8 mouse cellular contexts compared by ENCODE assay signal in genomic region chr11:116280751-116281663, GRCm38 (mm10). TPM values are rescaled to one million over a fixed set of nuclear protein-coding genes. Genes with fewer than 3 reads are reported as not detected.
DNase-seq lines count a peak whose midpoint lies in the region; ATAC-seq lines count a peak whose summit lies in the region.

Gene Galr2 (plus strand): TSS chr11:116280939.

- H3K4me1 ChIP-seq in kidney, embryonic 16.5 days (ENCODE audit: insufficient read depth, low read length): peaks cover 22% of the 10 kb centered on the region
- peaks cover 27% of the 10 kb centered on the region for H3K4me1 ChIP-seq in intestine, embryonic 16.5 days (ENCODE audit: control insufficient read depth, insufficient read depth, low read length)

- H3K36me3 ChIP-seq in kidney, embryonic 16.5 days (ENCODE audit: insufficient read depth, low read length): no peaks in the 10 kb centered on the region
- no peaks in the 10 kb centered on the region for H3K36me3 ChIP-seq in intestine, embryonic 16.5 days (ENCODE audit: control insufficient read depth, insufficient read depth, low read length)

- H3K4me2 ChIP-seq in kidney, embryonic 16.5 days (replicated peaks; ENCODE audit: low read depth, low read length): peak within 1 kb of the TSS; percentile 51
- peak within 1 kb of the TSS; percentile 56 for H3K4me2 ChIP-seq in intestine, embryonic 16.5 days (ENCODE audit: low read depth, low read length)

- 5% methylated on average over 48 of the region's 48 CpGs for WGBS in kidney, embryonic 16.5 days
- WGBS in intestine, embryonic 16.5 days: 8% methylated on average over 48 of the region's 48 CpGs

- H3K27me3 ChIP-seq in kidney, embryonic 16.5 days (ENCODE audit: insufficient read depth, low read length): peaks cover 59% of the 10 kb centered on the region
- H3K27me3 ChIP-seq in intestine, embryonic 16.5 days (replicated peaks; ENCODE audit: control insufficient read depth, insufficient read depth, low read length): peaks cover 50% of the 10 kb centered on the region

- H3K27ac ChIP-seq in kidney, embryonic 16.5 days (ENCODE audit: low read length): no peak within 1 kb of the TSS
- no peak within 1 kb of the TSS for H3K27ac ChIP-seq in intestine, embryonic 16.5 days (ENCODE audit: low read length)

- H3K9ac ChIP-seq in kidney, embryonic 16.5 days (replicated peaks; ENCODE audit: low read length): peak within 1 kb of the TSS; percentile 37
- peak within 1 kb of the TSS; percentile 53 for H3K9ac ChIP-seq in intestine, embryonic 16.5 days (ENCODE audit: low read depth, low read length)

- 0 out of 2 replicates have a peak, but pooled peaks cover 7% of the 10 kb centered on the region for H3K9me3 ChIP-seq in kidney, embryonic 16.5 days (ENCODE audit: low read length)
- no peaks in the 10 kb centered on the region for H3K9me3 ChIP-seq in intestine, embryonic 16.5 days (ENCODE audit: control insufficient read depth, low read length)

- peak within 1 kb of the TSS; percentile 28 for H3K4me3 ChIP-seq in kidney, embryonic 16.5 days (ENCODE audit: low read length)
- H3K4me3 ChIP-seq in intestine, embryonic 16.5 days (ENCODE audit: low read length): peak within 1 kb of the TSS; percentile 43

- DNase-seq in kidney, adult 18-20 months: no peak
- DNase-seq in embryo, embryonic 11 days: peak; percentile 45
- DNase-seq in neural tube, embryonic 10.5 days (ENCODE audit: extremely low spot score, low spot score): peak; percentile 53
- no peak for DNase-seq in gastrocnemius, adult 18-20 months (ENCODE audit: low spot score)
- no peak for DNase-seq in cerebellum, postnatal 25 days
- DNase-seq in frontal cortex, postnatal 14 days (ENCODE audit: low spot score in 2 of 2): no peak

- no peak for ATAC-seq in kidney, embryonic 16.5 days (ENCODE audit: low FRiP score, low TSS enrichment)
- ATAC-seq in intestine, embryonic 16.5 days: 0 out of 2 replicates have a peak, but pooled peaks have one; percentile 27

RNA-seq across cellular contexts. Expression of gene Galr2, which starts in this region (rescaled TPM):
- 0.14 and 0.19 TPM in 2 replicates for polyA plus RNA-seq in kidney, embryonic 16.5 days (2015; fragmentation: Nextera tagmentation; extraction: Ambion mirVana)
- polyA plus RNA-seq in intestine, embryonic 16.5 days (2015; fragmentation: Nextera tagmentation; extraction: Ambion mirVana): 0.16 and 0.31 TPM in 2 replicates
- under 1 TPM in 1 of 2 experiments, not detected in 1; 0.19 TPM for total RNA-seq in gastrocnemius, adult 18-20 months (2021)

Comparison
In these comparisons a context has a peak if more than half of its experiments do, and no peak if none do; other contexts are left out.
1. Peak in ATAC-seq, H3K4me3 ChIP-seq, H3K9ac ChIP-seq and H3K4me2 ChIP-seq in intestine, embryonic 16.5 days; RNA of the gene not detected or under 1 TPM.
2. DNase-seq: peak in embryo, embryonic 11 days (single experiment) and neural tube, embryonic 10.5 days (single experiment); none in kidney, adult 18-20 months (single experiment), gastrocnemius, adult 18-20 months (single experiment), cerebellum, postnatal 25 days (0 of 2) and frontal cortex, postnatal 14 days (0 of 2).